Mouse (Mus musculus) frontal cortex, postnatal 14 days (tissue): ENCODE data around the gene Ephb2.
A peak's percentile ranks its signal among the peaks of the same experiment; 100 is the strongest.

ENCODE experiments used
- DNase-seq, 2 experiments: peaks; one replicate each; pipeline ENCODE4 v3.0.0; 2022; ENCODE audit warnings: low spot score in 2 of 2

The Ephb2 gene

DNA sequence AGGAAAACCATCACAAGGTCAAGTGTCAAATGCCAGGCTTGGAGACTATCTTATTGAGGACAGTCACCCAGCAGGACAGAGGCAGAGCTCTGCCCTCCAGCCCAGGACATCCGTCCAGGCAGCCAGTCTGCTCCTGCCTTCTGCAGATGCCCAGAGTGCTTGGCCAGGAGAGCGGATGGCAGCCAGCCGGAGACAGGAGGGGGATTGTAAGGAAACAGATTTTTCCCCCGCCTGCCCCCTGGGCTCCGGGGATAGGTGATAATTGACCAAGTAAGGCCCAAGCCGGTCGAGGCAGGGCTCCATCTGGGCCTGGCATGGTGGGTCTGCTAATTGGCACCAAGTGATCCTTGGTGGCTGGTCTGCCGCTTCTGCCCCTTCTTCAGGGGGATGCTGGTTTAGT, 133.3 kb downstream of the Ephb2 start:
- no peak for DNase-seq

DNA sequence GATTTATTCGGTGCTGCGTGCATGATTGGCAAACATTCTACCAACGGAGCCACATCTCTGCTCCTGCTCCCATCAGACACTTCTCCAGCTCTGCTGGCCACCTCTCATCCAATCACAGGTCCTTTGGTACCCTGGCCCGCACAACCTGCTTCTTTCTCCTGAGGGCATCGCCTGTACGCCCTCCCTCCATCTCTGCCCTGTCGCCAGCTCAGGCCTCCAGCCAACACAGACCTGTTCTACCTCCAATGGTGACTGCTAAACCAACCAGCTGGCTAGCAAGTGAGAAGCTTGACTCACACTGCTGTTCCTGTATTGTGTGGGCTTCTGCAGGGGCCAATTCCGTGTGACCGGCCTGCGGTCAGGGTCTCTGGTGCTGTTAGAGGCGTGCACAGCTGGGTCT, 134.6 kb downstream of the Ephb2 start:
- DNase-seq, result no peak

DNA sequence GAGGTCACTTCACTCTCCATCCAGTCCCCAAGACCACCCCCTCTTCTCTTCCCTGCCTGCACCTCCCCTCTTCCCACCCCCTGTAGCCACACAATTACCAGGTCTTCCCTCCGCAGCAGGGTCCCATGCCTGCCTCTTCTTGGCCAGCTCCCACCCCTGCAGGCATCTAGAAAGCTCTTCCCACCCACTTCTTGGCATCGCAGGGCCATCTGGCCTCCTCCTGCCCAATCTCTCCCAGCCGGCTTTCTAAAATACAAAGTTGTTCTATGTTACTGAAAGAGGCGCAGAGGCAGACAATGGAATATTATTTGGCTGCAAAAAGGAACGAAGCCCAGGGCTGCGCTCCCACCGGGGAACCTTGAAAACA, 136.7 kb downstream of the Ephb2 start:
- no peak for DNase-seq

DNA sequence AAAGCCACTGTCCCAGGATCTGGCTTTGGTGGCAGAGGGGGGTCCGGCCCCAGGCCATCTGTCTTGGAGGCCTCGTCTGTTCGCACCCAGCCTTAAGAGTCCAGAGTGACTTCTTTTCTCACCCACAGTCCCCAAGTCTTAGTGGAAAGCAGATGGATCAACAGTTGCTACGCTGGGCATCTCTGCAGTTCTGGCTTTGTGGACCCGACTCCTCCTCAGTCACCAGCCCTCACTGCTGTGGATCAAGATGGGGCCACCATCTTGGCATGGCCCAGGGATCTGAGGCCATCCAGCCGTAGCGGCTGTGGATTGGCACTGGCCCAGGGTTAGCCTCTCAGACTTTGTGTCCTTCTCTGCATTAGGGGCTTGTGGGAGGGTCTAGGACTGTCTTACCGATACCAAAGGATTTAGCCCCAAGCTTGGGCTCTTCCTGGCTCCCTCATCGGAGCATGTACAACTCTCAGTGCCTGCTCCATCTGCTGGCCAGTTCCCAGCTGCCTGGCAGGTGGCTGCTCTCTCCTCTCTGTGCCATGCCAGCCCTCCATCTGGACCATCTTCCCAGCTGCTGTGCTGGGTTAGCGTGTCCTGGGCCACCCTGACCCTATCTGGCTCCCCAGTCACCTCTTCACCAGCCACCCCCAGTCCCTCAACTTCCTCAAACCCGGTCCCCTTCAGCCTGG, 137.2 kb downstream of the Ephb2 start:
- no peak for DNase-seq

DNA sequence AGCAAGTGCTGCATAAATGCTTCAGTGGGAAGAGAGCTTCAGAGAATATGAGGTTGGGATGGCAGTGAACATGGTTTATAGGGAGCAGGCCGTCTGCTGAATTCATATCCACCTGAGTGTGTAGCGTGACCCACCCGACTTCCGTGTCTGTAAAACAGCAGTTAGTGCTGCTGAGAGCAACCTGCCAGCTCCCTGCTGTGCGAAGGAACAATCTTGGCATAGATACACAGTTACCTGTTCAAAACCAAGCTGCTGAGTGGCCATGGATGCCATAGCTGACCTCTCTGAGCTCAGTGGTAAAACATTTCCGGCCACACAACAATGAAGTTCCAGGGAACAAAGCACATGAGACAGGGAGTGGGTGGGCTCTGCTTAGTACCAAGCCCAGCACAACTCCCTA, 138.5 kb downstream of the Ephb2 start:
- DNase-seq, result no peak

DNA sequence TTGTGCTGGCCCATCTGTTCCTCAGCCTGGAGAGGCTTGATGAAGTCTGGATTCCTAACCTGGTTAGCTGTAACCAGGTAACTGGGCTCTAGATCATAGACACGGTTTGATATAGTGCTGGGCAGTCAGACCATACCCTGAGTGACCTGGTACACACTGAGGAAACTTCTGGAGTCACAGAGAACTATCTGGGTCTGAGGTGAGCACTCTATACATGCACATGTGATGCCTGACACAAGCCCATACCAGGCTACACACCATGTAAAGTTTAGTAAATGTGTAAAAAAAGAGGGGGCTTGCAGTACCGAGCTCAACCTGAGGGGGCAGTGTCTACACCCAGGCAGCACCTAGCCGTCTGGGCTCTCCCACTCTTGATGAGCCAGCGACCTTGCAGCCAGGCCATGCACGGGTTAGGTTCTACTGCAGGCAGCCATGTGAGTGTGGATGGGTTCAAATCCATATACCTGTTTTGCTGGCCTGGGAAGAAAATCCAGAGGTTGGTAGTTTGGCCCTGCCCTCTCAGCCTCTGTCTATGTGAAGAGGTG, 139.3 kb downstream of the Ephb2 start:
- DNase-seq, result peak in 1 of 2 experiments; percentile 47

DNA sequence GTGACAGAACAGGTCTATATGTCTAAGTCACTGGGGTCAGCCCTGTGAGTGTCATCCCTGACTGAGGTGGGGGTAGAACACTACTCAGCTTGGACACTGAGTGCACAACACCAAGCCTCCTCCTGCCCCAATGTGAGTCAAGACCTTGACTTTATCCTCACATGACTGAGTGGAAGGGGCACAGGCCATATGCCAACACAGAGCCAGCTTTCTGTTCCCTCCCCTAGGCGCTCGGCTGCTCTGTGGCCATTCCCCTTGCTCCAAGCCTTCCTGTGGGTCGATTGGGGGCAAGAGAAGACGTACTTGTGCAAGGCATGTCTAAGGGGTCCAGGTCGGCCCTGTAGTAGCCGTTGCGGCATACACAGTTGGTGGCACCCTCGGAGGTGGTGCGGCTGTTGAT, 140.1 kb downstream of the Ephb2 start:
- no peak for DNase-seq

DNA sequence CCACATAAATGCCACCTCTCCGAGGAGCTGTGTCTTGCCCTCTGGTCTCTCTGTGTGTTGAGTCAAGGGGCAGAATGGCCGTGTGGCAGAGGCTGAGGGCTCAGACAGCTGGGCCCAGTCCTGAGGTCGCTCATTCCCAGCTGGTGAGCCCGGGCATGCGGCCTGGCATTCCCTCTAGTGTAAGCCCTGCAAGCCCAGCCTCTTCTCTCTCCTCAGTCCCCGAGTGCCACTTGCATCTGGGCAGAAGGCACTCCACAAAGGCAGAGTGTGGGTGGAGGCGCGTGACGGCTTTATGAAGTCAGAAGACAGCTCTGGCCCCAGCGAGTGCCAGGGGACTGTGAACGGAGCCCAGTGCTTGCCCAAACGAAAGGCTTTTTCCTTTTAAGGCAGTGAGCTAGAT, 145.8 kb downstream of the Ephb2 start:
- DNase-seq, result peak in 1 of 2 experiments; percentile 20

DNA sequence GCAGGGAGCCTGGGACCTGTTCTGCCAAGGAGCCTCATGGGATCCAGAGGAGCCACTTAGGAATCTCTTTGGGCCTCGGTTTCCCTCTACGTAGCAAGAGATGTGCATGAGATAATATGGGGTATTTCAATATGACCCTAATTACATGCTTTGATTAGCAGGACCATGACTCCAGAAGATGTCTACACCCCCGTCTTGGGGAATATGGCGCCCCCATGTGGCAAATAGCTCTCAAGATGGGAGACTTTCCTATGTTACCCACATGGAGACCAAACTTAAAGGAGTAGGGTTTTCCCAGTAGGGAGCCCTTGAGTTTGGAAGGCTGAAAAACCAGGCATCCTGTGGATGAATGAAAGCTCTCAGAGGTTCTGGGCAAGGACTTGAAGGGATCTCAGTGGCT, 147.7 kb downstream of the Ephb2 start:
- no peak for DNase-seq

DNA sequence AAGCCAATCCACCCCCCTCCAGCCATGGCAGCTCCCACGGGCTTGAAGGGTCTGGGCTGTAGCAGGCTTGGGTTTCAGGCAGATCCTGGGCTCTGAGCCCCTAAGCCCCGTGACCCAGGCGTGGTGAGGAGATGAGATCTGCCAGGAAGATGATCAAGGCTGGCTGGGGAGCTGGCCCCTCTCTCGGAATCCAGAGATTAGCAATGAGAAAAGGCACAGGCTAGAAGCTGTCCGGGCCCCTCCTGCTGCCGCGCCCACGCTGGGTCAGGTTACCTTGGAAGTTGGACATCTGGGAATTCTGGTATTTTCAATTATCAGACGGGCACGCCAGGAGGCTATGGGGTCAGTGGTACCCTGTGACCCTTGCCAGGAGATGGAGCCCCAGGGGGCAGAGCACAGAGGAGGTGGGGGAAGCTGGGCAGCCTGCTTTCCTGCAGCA, 150.3 kb downstream of the Ephb2 start:
- no peak for DNase-seq

DNA sequence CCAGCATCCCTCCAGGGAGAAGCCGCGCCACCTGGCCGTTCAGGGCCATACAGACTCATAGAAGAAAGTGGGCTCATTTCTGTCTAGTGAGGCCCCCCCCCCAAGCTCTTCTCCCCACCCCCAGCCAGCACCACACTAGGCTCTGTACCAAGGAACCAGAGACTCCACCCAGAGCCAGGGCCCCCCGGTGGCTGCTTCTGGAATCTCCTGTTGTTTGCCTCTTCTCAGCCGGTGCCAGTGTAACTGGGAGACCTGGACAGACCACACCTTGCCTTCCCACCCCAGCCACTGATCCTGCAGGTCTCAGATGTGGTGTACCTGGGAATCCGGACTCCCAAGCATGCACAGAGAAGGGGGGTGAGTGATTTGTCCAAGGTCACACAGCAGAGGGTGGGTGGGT, 151.3 kb downstream of the Ephb2 start:
- DNase-seq, result no peak

DNA sequence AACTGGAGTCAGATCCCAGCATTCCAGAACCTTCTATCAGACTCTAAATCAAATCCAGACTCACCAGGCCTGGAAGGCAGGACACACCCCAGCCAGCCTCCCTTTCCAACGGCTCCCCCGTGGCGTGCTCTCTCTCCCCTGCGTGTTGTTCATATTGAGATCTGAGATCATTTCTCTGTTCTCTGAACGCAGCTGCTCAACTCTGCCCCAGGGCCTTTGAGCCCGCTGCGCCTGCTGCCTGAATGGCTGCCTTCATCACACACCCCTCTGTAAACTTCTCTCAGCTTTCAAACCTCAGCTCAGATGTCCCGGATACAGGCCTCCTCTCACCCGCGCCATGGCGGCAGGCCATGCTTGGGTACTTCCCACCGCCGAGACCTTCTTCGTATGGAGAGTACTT, 155.1 kb downstream of the Ephb2 start:
- DNase-seq, result no peak

DNA sequence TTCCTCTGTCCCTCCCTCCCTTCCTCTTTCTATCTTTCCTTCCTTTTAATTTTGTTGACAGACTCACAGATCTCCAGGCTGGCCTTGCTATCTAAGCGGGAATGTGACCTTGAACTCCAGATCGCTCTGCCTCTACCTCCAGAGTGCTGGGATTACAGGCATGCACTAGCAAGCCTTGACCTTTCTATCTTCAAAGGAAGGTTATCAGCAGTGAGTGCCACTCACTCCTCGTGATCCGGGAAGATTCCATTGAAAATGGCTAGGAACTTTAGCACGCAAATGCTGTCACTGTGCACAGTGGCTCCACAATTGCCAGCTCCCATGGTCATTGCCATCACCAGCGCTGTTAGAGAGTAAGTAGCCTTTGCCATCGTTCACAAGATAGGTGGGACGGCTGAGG, 156.6 kb downstream of the Ephb2 start:
- no peak for DNase-seq

DNA sequence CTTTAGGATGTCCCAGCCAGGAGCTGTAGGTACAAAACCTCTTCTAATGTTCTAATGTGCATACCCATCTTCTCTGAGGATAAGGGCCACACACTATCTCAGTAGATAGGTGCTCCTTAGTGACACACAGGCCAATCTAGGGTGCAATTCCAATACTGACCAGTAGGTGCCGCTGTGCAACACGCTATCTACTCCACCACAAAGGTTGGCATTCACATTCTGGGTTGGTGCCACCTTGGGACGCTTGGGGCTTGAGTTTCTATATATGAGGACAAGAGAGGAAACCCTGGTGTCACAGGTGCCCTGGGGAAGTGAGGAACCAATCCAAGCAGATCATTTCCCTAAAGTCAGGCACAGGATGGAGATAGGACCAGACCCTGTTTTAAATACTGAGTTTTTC, 157.3 kb downstream of the Ephb2 start:
- DNase-seq, result peak; percentile 80 to 93

DNA sequence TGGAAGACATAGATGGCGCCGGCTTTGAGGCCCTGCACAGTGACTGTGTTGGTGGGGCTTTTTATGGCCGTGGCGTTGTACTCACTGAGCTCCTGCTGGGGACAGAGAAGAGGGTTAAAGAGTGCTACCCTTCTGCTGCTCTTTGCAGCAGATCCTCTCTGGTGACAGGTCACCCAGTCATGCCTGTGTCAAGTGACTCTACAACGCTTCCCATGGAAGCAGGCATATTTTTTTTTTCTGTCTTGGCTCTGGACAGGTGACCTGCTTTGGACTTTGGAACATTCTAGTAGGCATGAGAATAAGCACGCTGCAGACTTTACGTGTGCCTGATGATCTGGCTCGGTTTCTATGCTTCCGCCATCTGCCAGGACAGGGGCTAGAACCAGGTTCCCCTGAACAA, 160.3 kb downstream of the Ephb2 start:
- no peak for DNase-seq

DNA sequence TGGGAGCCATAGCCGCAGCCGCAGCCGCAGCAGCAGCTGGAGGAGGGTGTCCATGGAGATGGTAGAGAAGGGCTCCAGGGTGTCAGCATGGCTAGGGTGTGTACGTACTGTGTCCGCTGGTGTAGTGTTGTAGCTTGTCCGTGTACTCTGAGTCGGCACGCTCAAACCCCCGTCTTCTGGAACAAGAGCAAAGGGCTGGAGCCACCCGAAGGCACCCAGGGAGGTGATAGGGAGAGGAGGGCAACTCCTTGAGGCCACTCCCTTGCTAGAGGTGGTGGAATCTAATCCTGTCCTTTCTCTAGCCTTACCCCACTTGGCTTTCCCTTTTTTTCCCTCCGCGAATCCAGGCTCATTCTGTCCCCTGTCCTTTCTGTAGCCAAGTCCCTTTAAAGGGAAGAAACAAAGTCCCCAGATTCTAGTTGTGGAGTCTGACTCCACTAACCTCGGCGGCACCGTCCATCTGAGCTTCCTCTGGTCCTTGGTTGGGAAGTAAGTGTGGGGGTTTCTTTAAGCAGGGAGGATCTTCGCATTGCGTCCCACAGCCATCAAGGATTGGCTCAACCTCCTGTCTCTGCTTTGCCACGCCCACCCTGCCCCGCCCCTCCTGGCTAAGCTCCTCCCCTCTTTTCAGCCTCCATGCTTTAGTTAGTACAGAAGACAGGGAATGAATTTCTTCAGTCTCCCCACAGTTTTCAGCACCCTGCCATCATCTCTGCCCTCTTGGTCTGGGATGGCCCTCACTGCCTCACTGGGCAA, 163.3 kb downstream of the Ephb2 start:
- DNase-seq, result no peak

DNA sequence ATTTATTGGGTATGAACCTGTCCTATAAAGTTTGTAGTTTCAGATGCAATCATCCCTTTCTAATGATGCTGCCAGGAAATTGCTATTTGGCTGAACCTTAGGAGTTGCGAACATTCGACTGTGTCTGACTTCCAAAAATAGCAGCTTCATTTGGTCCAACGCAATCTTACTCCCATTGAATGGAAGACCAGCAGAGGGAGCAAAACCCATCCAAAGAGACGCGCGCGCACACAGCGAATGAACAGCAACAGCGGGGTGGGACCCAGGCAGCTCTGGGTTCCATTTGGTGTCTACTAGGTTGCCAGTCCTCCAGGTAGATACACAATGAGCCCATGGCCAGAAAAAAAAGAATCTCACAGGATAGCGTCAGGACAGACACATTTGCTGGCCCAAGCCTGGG, 168.0 kb downstream of the Ephb2 start:
- DNase-seq, result no peak

DNA sequence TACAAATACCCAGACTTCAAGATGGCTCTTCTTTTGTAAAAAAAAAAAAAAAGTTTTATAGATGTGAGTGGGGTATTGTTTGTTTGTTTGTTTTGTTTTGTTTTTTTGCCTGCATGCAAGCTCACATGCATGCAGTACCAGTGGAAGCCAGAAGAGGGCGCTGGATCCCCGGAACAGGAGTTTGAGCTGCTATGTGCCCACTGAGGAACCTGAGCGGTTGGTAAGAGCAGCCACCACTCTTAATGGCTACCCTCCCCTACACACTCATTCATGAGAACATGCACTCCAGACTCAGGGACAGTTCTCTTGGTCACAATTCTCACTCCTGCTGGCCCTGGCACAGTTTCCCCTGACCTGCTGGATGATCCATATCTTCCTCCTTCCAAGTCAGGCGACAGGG, 169.8 kb downstream of the Ephb2 start:
- DNase-seq, result no peak

DNA sequence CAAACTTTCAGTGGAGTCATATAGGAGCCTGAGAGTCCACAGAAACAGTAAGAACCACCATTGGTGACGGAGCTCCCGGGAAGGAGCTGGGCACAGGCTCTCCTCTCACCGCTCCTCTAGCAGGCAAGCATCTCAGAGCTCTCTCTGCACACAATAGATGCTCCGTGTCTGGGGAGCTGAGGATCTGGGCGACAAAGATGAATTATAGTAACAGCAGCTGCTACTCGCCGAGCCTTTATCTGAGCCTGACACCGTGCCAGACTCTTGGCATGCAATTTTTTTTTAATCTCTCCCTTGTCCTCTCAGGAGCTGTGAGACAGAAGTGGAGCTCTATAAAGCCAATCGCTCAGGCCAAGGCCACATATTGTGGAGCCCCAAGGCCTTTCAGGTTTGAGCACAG, 170.7 kb downstream of the Ephb2 start:
- DNase-seq, result peak; percentile 27 to 40

DNA sequence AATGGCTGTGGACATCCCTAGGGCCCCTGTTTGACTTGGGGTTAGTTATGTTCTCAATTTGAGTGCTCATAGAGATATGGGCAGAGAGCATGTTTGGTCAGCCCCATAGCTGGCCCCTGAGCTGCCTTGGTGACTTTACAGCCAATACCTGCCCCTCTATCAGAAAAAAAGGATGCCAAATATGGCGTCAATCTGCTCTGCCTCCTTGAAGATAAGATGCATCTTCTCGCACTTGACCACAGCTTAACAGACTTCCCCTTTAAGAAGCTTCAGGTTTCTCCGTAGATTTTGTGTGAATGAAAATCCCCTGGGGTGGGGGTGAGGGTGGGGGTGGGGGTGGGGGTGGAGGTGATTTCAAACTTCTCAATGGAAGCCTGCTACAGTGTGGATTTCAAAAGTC, 177.9 kb downstream of the Ephb2 start:
- DNase-seq, result no peak

DNA sequence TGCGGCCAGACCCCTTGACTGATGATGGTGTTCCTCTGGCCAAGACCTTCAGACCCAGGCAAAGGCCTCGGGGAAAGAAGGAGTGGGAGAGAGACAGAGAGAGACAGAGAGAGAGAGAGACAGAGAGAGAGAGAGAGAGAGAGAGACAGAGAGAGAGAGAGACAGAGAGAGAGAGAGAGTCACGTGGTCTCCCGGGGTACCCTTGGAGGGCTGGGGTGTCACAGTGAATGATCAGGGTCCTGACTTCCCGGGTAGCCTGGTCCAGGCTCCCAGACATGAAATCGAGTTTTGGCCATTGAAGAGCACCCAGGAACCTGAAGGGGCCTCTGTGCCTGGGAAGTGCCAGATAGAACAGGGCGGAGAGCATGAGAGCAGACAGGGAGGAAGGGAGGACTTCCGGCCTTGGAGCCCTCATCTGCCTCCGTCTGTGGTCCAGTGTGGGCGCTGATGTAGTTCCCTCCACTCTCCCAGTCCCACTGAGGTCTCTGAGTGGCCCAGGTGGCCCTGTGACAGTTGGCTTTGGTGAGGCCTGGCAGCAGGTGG, 182.0 kb downstream of the Ephb2 start:
- no peak for DNase-seq

DNA sequence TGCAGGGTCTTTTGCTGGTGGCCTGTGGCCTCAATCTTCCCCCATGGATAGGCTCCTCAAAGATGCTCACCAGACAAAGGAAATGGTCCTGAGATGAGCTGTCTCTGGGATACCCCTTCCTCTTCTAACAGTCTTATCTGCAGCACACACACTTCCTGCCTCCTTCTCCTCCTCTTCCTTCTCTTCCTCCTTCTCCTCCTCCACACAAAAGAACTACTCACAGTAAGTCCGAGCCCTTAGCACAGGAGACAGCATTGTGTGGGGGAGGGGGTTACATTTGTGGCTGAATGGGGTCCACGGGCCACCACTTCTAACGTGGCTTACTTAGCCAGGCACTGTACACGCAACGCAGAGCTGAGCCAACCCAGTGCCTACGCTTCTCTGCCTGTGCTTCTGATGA, 182.8 kb downstream of the Ephb2 start:
- DNase-seq, result no peak

DNA sequence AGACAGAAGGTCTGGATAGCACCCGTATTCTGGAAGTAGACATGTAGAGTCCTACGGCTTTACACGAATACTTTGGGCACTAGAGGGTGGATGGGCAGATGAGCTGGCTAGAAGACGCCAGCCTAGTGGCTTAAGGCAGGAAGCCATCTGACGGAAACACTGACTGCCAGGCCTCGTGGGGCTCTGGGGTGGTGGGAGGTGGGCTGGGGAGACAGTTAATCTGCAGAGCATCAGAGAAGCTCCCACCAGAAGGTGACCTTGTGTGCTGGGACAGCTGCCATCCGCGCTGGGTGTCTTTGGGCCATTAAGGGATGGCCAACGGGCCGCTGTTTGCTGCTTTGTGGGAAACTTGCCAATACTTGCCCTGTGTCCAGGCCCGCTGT, 183.3 kb downstream of the Ephb2 start:
- no peak for DNase-seq
